Mouse (Mus musculus): Measurements from ENCODE around the gene Pigs. TPM values are rescaled to one million over a fixed set of nuclear protein-coding genes. Genes with fewer than 3 reads are reported as not detected.

Pigs gene
- total and polyA plus RNA-seq, 3 experiments: 26.3 to 65.4 (median 53.1) TPM

DNA sequence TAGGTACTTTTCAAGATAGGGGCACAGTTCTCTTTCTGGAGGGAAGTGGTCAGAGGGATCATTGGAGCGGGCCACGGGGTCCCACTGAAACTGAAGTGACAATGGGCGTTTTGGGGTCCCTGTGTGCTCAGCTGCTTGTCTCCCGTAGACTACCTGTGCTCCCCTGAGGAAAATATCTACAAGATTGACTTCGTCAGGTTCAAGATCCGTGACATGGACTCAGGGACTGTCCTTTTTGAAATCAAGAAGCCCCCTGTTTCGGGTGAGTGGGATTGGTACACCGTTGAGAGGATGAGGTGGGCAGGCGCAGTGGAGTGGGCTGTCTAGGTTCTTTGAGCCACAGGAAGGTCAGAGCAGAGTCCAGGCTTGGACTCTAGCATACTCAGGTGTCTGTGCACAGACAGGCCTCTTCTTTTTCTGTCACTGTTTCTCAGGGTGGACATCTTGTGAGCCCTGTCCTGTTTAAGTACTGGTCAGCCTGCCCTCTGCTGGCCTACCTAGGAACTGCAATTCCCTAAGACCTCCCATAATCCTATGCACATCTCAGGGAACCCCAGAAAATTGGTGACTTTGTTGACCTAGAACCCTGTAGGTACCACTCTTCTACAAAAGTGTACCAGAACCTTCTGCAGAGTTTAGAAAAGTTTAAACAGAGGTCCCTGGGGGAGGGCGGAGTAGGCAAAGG, 19.0 kb downstream of the Pigs start (continued):
- TF ChIP-seq MAFK (IDR thresholded peaks at IDR 0.05; ENCODE audit: insufficient replicate concordance, low read length) (no peak), RCOR1 (conservative IDR thresholded peaks at IDR 0.05; ENCODE audit: low read depth, low read length) (no peak), MAX (IDR thresholded peaks at IDR 0.05; ENCODE audit: low read length) (no peak; the same call in 1 of the 2 replicates), E2F4 (IDR thresholded peaks at IDR 0.05; ENCODE audit: insufficient replicate concordance, low read depth, low read length) (no peak), BHLHE40 (IDR thresholded peaks at IDR 0.05; ENCODE audit: low read depth, low read length) (no peak), CTCF (conservative IDR thresholded peaks at IDR 0.05 in 1 of 2, IDR thresholded peaks at IDR 0.05 in 1 of 2; ENCODE audit: low read depth in 2 of 2, low read length in 2 of 2) (peak; percentile 89 to 99), ZKSCAN1 (IDR thresholded peaks at IDR 0.05; ENCODE audit: borderline replicate concordance, low read depth, low read length) (no peak), POLR2AphosphoS2 (IDR thresholded peaks at IDR 0.05; ENCODE audit: low read depth, low read length) (no peak), ETS1 (conservative IDR thresholded peaks at IDR 0.05; ENCODE audit: low read depth, low read length) (no peak)

DNA sequence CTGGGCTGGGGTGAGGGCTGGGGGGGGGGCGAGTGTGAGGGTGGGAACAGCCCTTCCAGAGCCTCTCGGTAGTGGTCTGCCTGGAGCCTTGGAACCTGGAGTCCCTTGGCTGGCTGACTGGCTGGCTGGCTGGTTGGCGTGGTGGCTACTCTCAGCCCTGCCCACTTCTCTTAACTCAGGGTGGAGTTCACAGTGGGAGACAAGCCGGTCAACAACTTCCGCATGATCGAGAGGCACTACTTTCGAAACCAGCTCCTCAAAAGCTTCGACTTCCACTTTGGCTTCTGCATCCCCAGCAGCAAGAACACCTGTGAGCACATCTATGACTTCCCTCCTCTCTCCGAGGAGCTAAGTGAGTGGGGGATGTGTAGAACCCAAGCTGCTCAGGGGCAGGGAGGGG, 19.7 kb downstream of the Pigs start:
- Histone ChIP-seq H3K4me3 (replicated peaks in 1 of 3; ENCODE audit: low read depth in 2 of 3, low read length in 2 of 3, poor library complexity in 1 of 3) (peak overlapping the region in 1 of 3 experiments; percentile 73), H3K36me3 (replicated peaks in 1 of 2; ENCODE audit: control insufficient read depth in 1 of 2, insufficient read depth in 1 of 2, low read length in 1 of 2) (peaks cover 6 to 28% of the 10 kb centered on the region in 2 experiments), H3K79me2 (replicated peaks; ENCODE audit: control insufficient read depth, extremely low read depth, insufficient read depth, poor library complexity, severe bottlenecking) (peaks cover 8% of the 10 kb centered on the region), H3K9me3 (replicated peaks; ENCODE audit: low read length) (no peaks in the 10 kb centered on the region), H3K27ac (ENCODE audit: insufficient read depth, low read depth) (peak overlapping the region; percentile 49), H3K9ac (ENCODE audit: insufficient read depth, low read depth) (peak overlapping the region; percentile 18), H3K4me2 (ENCODE audit: insufficient read depth, low read depth, poor library complexity, severe bottlenecking) (peak overlapping the region; percentile 24), H3K4me1 (ENCODE audit: control insufficient read depth in 1 of 2, insufficient read depth in 2 of 2) (peaks cover 35 to 76% of the 10 kb centered on the region in 2 experiments), H3K27me3 (replicated peaks) (no peaks in the 10 kb centered on the region)
- dilution Hi-C loops (cut with MboI; ENCODE audit: extremely low pct_ligation_motif_present, extremely low pct_unique_long_range_greater_than_20kb, low sequenced_read_pairs) (no loop called here), in situ Hi-C loops (cut with MboI; ENCODE audit: low pct_ligation_motif_present, low pct_unique_long_range_greater_than_20kb, low sequenced_read_pairs) (no loop called here)
- peak; percentile 82 for DNase-seq (ENCODE audit: extremely low read depth)
- TF ChIP-seq MXI1 (IDR thresholded peaks at IDR 0.05; ENCODE audit: low read depth, low read length) (peak; percentile 40), TBP (conservative IDR thresholded peaks at IDR 0.05; ENCODE audit: low read depth, low read length) (0 out of 2 replicates have a peak, but pooled peaks have one; percentile 10), JUND (conservative IDR thresholded peaks at IDR 0.05; ENCODE audit: low read depth, low read length) (no peak), ELF1 (IDR thresholded peaks at IDR 0.05; ENCODE audit: low read depth, low read length) (peak; percentile 61), GABPA (IDR thresholded peaks at IDR 0.05; ENCODE audit: insufficient replicate concordance, low read depth, low read length) (no peak), RCOR1 (conservative IDR thresholded peaks at IDR 0.05; ENCODE audit: low read depth, low read length) (no peak), SIN3A (IDR thresholded peaks at IDR 0.05; ENCODE audit: low read length) (peak; percentile 38; the same call in 1 of the 2 replicates), POLR2A (IDR thresholded peaks at IDR 0.05; ENCODE audit: low read depth, low read length) (peak; percentile 36), MAZ (IDR thresholded peaks at IDR 0.05; ENCODE audit: low read depth, low read length) (0 out of 2 replicates have a peak, but pooled peaks have one; percentile 26), TCF12 (IDR thresholded peaks at IDR 0.05; ENCODE audit: low read depth, low read length) (peak; percentile 61), SMC3 (IDR thresholded peaks at IDR 0.05; ENCODE audit: low read depth, low read length) (no peak), USF2 (conservative IDR thresholded peaks at IDR 0.05; ENCODE audit: low read depth, low read length) (no peak), E2F4 (IDR thresholded peaks at IDR 0.05; ENCODE audit: insufficient replicate concordance, low read depth, low read length) (no peak), BHLHE40 (IDR thresholded peaks at IDR 0.05; ENCODE audit: low read depth, low read length) (no peak; the same call in 1 of the 2 replicates), IRF4 (IDR thresholded peaks at IDR 0.05; ENCODE audit: low read depth, low read length) (peak; percentile 71), MYC (IDR thresholded peaks at IDR 0.05; ENCODE audit: low read depth, low read length) (0 out of 2 replicates have a peak, but pooled peaks have one; percentile 13), CHD1 (IDR thresholded peaks at IDR 0.05; ENCODE audit: low read depth, low read length) (0 out of 2 replicates have a peak, but pooled peaks have one; percentile 20), RAD21 (IDR thresholded peaks at IDR 0.05; ENCODE audit: low read depth, low read length) (no peak), EP300 (IDR thresholded peaks at IDR 0.05; ENCODE audit: low read length) (peak; percentile 25; the same call in 1 of the 2 replicates), MAX (IDR thresholded peaks at IDR 0.05; ENCODE audit: low read length) (peak; percentile 47; the same call in 1 of the 2 replicates)

Measured in CH12.LX (cell line).